In the genomic region with DNA sequence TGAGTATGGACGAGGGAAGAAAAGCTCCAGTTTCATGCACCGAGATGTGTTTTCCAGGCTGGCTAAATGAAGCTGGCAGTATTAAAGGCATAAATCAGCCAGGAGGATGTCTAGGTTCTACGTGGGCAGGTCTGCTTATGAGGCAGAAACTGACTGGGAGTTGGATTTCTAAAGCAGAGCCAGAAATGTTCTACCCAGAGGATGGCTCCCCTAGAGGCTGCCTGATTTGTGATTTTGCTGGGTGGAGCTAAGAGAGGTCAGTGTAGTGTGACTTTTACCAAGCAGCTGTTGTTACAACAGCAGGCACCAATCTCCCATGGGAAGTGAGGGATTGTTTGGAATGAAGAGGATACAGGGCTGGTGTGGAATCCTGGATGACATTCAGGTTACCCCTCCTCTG, we compare ENCODE assay signal across 19 mouse cellular contexts.
DNase-seq lines count a peak whose midpoint lies in the region; ATAC-seq and TF ChIP-seq lines count a peak whose summit lies in the region.
"Had no signal": no experiment of that assay in that cellular context is flagged by ENCODE, and none has a peak within 500 bp of the region (broad histone marks: within the 10 kb centered on the region; RNA-seq: fewer than 3 reads in every experiment).

No protein-coding gene starts in this region.

- H3K4me2 ChIP-seq in lung, postnatal 0 days (replicated peaks; ENCODE audit: low read depth, low read length): no peak overlapping the region
- H3K4me2 ChIP-seq in forebrain, embryonic 12.5 days: no peak overlapping the region
- H3K4me2 ChIP-seq: embryonic facial prominence, embryonic 13.5 days; forebrain, embryonic 13.5 days; heart, embryonic 15.5 days; hindbrain, embryonic 13.5 days; limb, embryonic 15.5 days; lung, embryonic 15.5 days; midbrain, embryonic 13.5 days; neural tube, embryonic 12.5 days had no signal

- H3K36me3 ChIP-seq in lung, postnatal 0 days (ENCODE audit: insufficient read depth, low read length): no peaks in the 10 kb centered on the region
- H3K36me3 ChIP-seq in forebrain, embryonic 12.5 days (replicated peaks): no peaks in the 10 kb centered on the region
- H3K36me3 ChIP-seq: embryonic facial prominence, embryonic 13.5 days; heart, embryonic 15.5 days; hindbrain, embryonic 13.5 days; limb, embryonic 15.5 days; lung, embryonic 15.5 days; midbrain, embryonic 13.5 days; neural tube, embryonic 12.5 days had no signal

- H3K4me1 ChIP-seq in lung, postnatal 0 days (ENCODE audit: insufficient read depth, low read depth, low read length): no peaks in the 10 kb centered on the region
- no peaks in the 10 kb centered on the region for H3K4me1 ChIP-seq in forebrain, embryonic 12.5 days
- H3K4me1 ChIP-seq: embryonic facial prominence, embryonic 13.5 days; forebrain, embryonic 13.5 days; heart, embryonic 15.5 days; limb, embryonic 15.5 days; lung, embryonic 15.5 days; midbrain, embryonic 13.5 days had no signal

- 70% methylated on average over 3 of the region's 3 CpGs for WGBS in lung, postnatal 0 days
- WGBS in forebrain, embryonic 12.5 days: 77% methylated on average over 3 of the region's 3 CpGs

- no peak for TF ChIP-seq EP300 in lung, postnatal 0 days (IDR thresholded peaks at IDR 0.05)

- no peaks in the 10 kb centered on the region for H3K9me3 ChIP-seq in lung, postnatal 0 days (ENCODE audit: low read length)
- H3K9me3 ChIP-seq in forebrain, embryonic 12.5 days: no peaks in the 10 kb centered on the region
- H3K9me3 ChIP-seq: embryonic facial prominence, embryonic 13.5 days; forebrain, embryonic 13.5 days; heart, embryonic 15.5 days; hindbrain, embryonic 13.5 days; limb, embryonic 15.5 days; lung, embryonic 15.5 days; midbrain, embryonic 13.5 days; neural tube, embryonic 12.5 days had no signal

- no peak overlapping the region for H3K27ac ChIP-seq in lung, postnatal 0 days (ENCODE audit: low read length)
- H3K27ac ChIP-seq in forebrain, embryonic 12.5 days: no peak overlapping the region
- H3K27ac ChIP-seq: embryonic facial prominence, embryonic 13.5 days; forebrain, embryonic 13.5 days; heart, embryonic 15.5 days; hindbrain, embryonic 13.5 days; limb, embryonic 15.5 days; lung, embryonic 15.5 days; midbrain, embryonic 13.5 days; neural tube, embryonic 12.5 days had no signal

- peak; percentile 32 for TF ChIP-seq CTCF in lung, postnatal 0 days (IDR thresholded peaks at IDR 0.05)

- peak; percentile 10 for DNase-seq in gastrocnemius, postnatal 25 days
- no peak for DNase-seq in gastrocnemius, adult 8-10 months (ENCODE audit: low spot score in 2 of 2)
- peak; percentile 12 for DNase-seq in layer of hippocampus, adult 9-10 months (ENCODE audit: low spot score)
- no peak for DNase-seq in layer of hippocampus, postnatal 25 days (ENCODE audit: extremely low spot score in 1 of 2, low spot score in 1 of 2)
- DNase-seq in 3T3-L1 (ENCODE audit: low read depth, low spot score): peak; percentile 11
- peak; percentile 22 for DNase-seq in lung, postnatal 0 days (ENCODE audit: low spot score)
- no peak for DNase-seq in urinary bladder, adult 2 months (ENCODE audit: low spot score)
- DNase-seq: cerebellum, adult 8-10 months; gastrocnemius, postnatal 14 days; thymus, postnatal 25 days had no signal

- no peaks in the 10 kb centered on the region for H3K27me3 ChIP-seq in lung, postnatal 0 days (replicated peaks; ENCODE audit: insufficient read depth, low read length)
- no peaks in the 10 kb centered on the region for H3K27me3 ChIP-seq in forebrain, embryonic 12.5 days
- H3K27me3 ChIP-seq: embryonic facial prominence, embryonic 13.5 days; forebrain, embryonic 13.5 days; heart, embryonic 15.5 days; limb, embryonic 15.5 days; lung, embryonic 15.5 days; midbrain, embryonic 13.5 days; neural tube, embryonic 12.5 days had no signal

- H3K9ac ChIP-seq in lung, postnatal 0 days (replicated peaks; ENCODE audit: low read depth): no peak overlapping the region
- H3K9ac ChIP-seq in forebrain, embryonic 12.5 days: no peak overlapping the region
- H3K9ac ChIP-seq: embryonic facial prominence, embryonic 13.5 days; forebrain, embryonic 13.5 days; heart, embryonic 15.5 days; hindbrain, embryonic 13.5 days; limb, embryonic 15.5 days; lung, embryonic 15.5 days; midbrain, embryonic 13.5 days; neural tube, embryonic 12.5 days had no signal

- 0 out of 2 replicates have a peak, but pooled peaks have one; percentile 32 for ATAC-seq in lung, postnatal 0 days
- no peak for ATAC-seq in forebrain, embryonic 12.5 days (ENCODE audit: low FRiP score)
- ATAC-seq: forebrain, embryonic 13.5 days; midbrain, embryonic 13.5 days had no signal

- no peak overlapping the region for H3K4me3 ChIP-seq in lung, postnatal 0 days (ENCODE audit: low read depth, low read length)
- no peak overlapping the region for H3K4me3 ChIP-seq in forebrain, embryonic 12.5 days (replicated peaks)
- H3K4me3 ChIP-seq: embryonic facial prominence, embryonic 13.5 days; forebrain, embryonic 13.5 days; heart, embryonic 15.5 days; hindbrain, embryonic 13.5 days; limb, embryonic 15.5 days; lung, embryonic 15.5 days; midbrain, embryonic 13.5 days; neural tube, embryonic 12.5 days had no signal

Comparison
In these comparisons a context has a peak if more than half of its experiments do, and no peak if none do; other contexts are left out.
1. DNase-seq: peak in gastrocnemius, postnatal 25 days (single experiment), layer of hippocampus, adult 9-10 months (single experiment), 3T3-L1 (single experiment) and lung, postnatal 0 days (single experiment); none in gastrocnemius, adult 8-10 months (0 of 2), layer of hippocampus, postnatal 25 days (0 of 2) and urinary bladder, adult 2 months (single experiment).